Mouse (Mus musculus): ENCODE measurements around the gene Dnph1. TPM values are rescaled to one million over a fixed set of nuclear protein-coding genes. Genes with fewer than 3 reads are reported as not detected.

Gene Dnph1
- polyA plus RNA-seq, 1 experiment: 6.3 TPM

- TF ChIP-seq POLR2A (IDR thresholded peaks at IDR 0.05; ENCODE audit: low read depth, low read length) (no peak), CTCF (IDR thresholded peaks at IDR 0.05; ENCODE audit: extremely low read depth, insufficient read length, insufficient replicate concordance, low read depth, low read length) (no peak)
- 0 out of 2 replicates have a peak overlapping the region, but pooled peaks have one; percentile 3 for H3K4me3 ChIP-seq (ENCODE audit: low read depth, low read length)
- H3K36me3 ChIP-seq (ENCODE audit: control insufficient read depth, insufficient read depth, low read length): no peaks in the 10 kb centered on the region
- no peak overlapping the region for H3K27ac ChIP-seq (ENCODE audit: insufficient read depth, low read depth, low read length)
- no peaks in the 10 kb centered on the region for H3K4me1 ChIP-seq (ENCODE audit: control insufficient read depth, insufficient read depth, insufficient read length, low read length)
- WGBS: 47% methylated on average over 25 of the region's 25 CpGs
- 0 out of 2 replicates have a peak, but pooled peaks cover 4% of the 10 kb centered on the region for H3K27me3 ChIP-seq (ENCODE audit: control insufficient read depth, insufficient read depth, low read length)
Measured at GRCm38 (mm10) chr17:46520385-46520979, 24.0 kb downstream of the Dnph1 start.

- Histone ChIP-seq H3K27me3 (ENCODE audit: control insufficient read depth, insufficient read depth, low read length) (0 out of 2 replicates have a peak, but pooled peaks cover 4% of the 10 kb centered on the region), H3K27ac (ENCODE audit: insufficient read depth, low read depth, low read length) (no peak overlapping the region), H3K36me3 (ENCODE audit: control insufficient read depth, insufficient read depth, low read length) (no peaks in the 10 kb centered on the region), H3K4me3 (ENCODE audit: low read depth, low read length) (no peak overlapping the region), H3K4me1 (ENCODE audit: control insufficient read depth, insufficient read depth, insufficient read length, low read length) (no peaks in the 10 kb centered on the region; the same call in 1 of the 2 replicates)
- 76% methylated on average over 9 of the region's 9 CpGs for WGBS
- TF ChIP-seq POLR2A (IDR thresholded peaks at IDR 0.05; ENCODE audit: low read depth, low read length) (no peak), CTCF (IDR thresholded peaks at IDR 0.05; ENCODE audit: extremely low read depth, insufficient read length, insufficient replicate concordance, low read depth, low read length) (no peak)
Measured at GRCm38 (mm10) chr17:46521174-46521573, 24.7 kb downstream of the Dnph1 start.

GRCm38 (mm10) chr17:46521963-46522668 is 25.6 kb downstream of the Dnph1 start:
- no peak overlapping the region for H3K4me3 ChIP-seq (ENCODE audit: low read depth, low read length)
- H3K27ac ChIP-seq (ENCODE audit: insufficient read depth, low read depth, low read length): no peak overlapping the region
- no peaks in the 10 kb centered on the region; the same call in 1 of the 2 replicates for H3K4me1 ChIP-seq (ENCODE audit: control insufficient read depth, insufficient read depth, insufficient read length, low read length)
- H3K36me3 ChIP-seq (ENCODE audit: control insufficient read depth, insufficient read depth, low read length): no peaks in the 10 kb centered on the region
- 0 out of 2 replicates have a peak, but pooled peaks cover 4% of the 10 kb centered on the region for H3K27me3 ChIP-seq (ENCODE audit: control insufficient read depth, insufficient read depth, low read length)
- WGBS: 48% methylated on average over 24 of the region's 24 CpGs
- TF ChIP-seq POLR2A (IDR thresholded peaks at IDR 0.05; ENCODE audit: low read depth, low read length): no peak
- TF ChIP-seq CTCF (IDR thresholded peaks at IDR 0.05; ENCODE audit: extremely low read depth, insufficient read length, insufficient replicate concordance, low read depth, low read length): no peak

- no peak for TF ChIP-seq CTCF (IDR thresholded peaks at IDR 0.05; ENCODE audit: extremely low read depth, insufficient read length, insufficient replicate concordance, low read depth, low read length)
- no peak for TF ChIP-seq POLR2A (IDR thresholded peaks at IDR 0.05; ENCODE audit: low read depth, low read length)
- H3K4me3 ChIP-seq (ENCODE audit: low read depth, low read length): no peak overlapping the region
- H3K27ac ChIP-seq (ENCODE audit: insufficient read depth, low read depth, low read length): no peak overlapping the region
- H3K27me3 ChIP-seq (ENCODE audit: control insufficient read depth, insufficient read depth, low read length): 0 out of 2 replicates have a peak, but pooled peaks cover 4% of the 10 kb centered on the region
- no peaks in the 10 kb centered on the region for H3K36me3 ChIP-seq (ENCODE audit: control insufficient read depth, insufficient read depth, low read length)
- H3K4me1 ChIP-seq (ENCODE audit: control insufficient read depth, insufficient read depth, insufficient read length, low read length): no peaks in the 10 kb centered on the region; the same call in 1 of the 2 replicates
- WGBS: 76% methylated on average over 10 of the region's 10 CpGs
Measured at GRCm38 (mm10) chr17:46525065-46525464, 28.6 kb downstream of the Dnph1 start.

- Histone ChIP-seq H3K27ac (ENCODE audit: insufficient read depth, low read depth, low read length) (no peak overlapping the region), H3K36me3 (ENCODE audit: control insufficient read depth, insufficient read depth, low read length) (no peaks in the 10 kb centered on the region), H3K4me3 (ENCODE audit: low read depth, low read length) (no peak overlapping the region), H3K27me3 (ENCODE audit: control insufficient read depth, insufficient read depth, low read length) (0 out of 2 replicates have a peak, but pooled peaks cover 2% of the 10 kb centered on the region), H3K4me1 (ENCODE audit: control insufficient read depth, insufficient read depth, insufficient read length, low read length) (no peaks in the 10 kb centered on the region; the same call in 1 of the 2 replicates)
- WGBS: 43% methylated on average over 12 of the region's 12 CpGs
- TF ChIP-seq CTCF (IDR thresholded peaks at IDR 0.05; ENCODE audit: extremely low read depth, insufficient read length, insufficient replicate concordance, low read depth, low read length) (peak; percentile 77), POLR2A (IDR thresholded peaks at IDR 0.05; ENCODE audit: low read depth, low read length) (no peak)
Measured at GRCm38 (mm10) chr17:46525579-46526307, 29.2 kb downstream of the Dnph1 start.

GRCm38 (mm10) chr17:46543661-46544060 is 47.1 kb downstream of the Dnph1 start:
- H3K27ac ChIP-seq (ENCODE audit: insufficient read depth, low read depth, low read length): no peak overlapping the region
- no peaks in the 10 kb centered on the region for H3K27me3 ChIP-seq (ENCODE audit: control insufficient read depth, insufficient read depth, low read length)
- 94% methylated on average over 12 of the region's 12 CpGs for WGBS
- H3K4me1 ChIP-seq (ENCODE audit: control insufficient read depth, insufficient read depth, insufficient read length, low read length): peaks cover 5% of the 10 kb centered on the region
- no peak overlapping the region for H3K4me3 ChIP-seq (ENCODE audit: low read depth, low read length)
- TF ChIP-seq POLR2A (IDR thresholded peaks at IDR 0.05; ENCODE audit: low read depth, low read length) (no peak), CTCF (IDR thresholded peaks at IDR 0.05; ENCODE audit: extremely low read depth, insufficient read length, insufficient replicate concordance, low read depth, low read length) (no peak)
- peaks cover 7% of the 10 kb centered on the region; the same call in 1 of the 2 replicates for H3K36me3 ChIP-seq (ENCODE audit: control insufficient read depth, insufficient read depth, low read length)
